Mouse (Mus musculus) ZHBTc4 (cell line): ENCODE data around the gene Fndc5.

Experiments used
- DNase-seq: peaks from one replicate; pipeline ENCODE4 v3.0.0-alpha.2; 2011; ENCODE audit warnings: low read depth, low spot score

Fndc5 gene

DNA sequence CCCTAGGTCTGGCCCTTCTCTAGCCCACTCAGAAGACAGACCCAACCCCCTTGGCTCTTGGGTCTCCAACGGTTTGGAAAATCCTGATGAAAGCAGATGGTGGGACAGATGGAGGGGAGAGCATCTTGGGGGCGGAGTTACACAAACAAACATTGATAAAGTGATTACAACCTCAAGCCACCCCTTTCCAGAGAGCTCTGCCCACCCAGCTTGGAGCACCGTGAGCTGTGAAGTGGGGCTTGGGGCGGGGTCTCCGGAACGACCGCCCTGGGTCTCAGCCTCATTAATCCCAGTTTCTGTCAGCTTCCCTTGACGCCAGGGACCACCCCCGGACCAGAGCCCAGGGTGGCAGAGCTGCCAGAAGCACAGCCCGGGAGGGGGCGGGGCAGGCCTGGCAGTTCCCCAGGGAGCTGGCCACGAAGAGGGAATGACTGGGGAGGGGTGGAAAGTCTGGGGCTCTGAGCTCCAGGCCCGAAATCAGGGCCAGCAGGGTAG is 12.1 kb upstream of the Fndc5 start:
- DNase-seq, result no peak

DNA sequence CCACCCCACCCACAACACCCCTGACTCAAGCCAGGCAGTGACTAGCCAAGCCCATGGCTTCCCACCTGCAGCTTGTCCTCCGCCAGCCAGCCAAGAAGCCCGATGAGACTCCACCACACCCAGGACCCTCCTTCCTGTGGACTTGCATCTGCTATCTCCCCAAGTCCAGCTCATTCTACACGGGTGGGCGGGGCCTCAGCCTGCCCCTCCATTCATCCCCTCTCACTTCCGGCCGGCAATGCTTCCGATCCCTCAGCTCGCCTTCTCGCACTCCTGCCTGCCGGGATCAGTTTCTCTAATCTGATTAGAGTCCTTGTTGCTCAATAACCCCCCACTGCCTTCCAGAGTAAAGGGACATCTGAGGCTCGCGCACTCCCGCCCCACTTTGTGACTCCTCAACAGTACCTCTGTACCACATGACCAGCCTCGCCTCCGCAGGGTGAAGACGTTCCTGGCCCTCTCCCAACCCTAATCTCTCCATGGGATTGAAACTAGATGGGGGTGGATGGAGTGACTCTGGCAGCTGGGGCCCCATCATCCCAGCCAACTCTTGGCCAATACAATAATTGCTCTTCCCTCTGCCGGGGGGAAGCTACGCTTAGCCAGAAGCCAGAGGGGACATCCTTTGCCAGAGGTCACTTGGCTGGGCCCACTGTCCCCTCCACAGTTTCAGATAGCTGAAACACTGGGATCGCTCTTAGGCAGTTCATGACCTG is 10.9 kb upstream of the Fndc5 start:
- DNase-seq, result peak; percentile 40

DNA sequence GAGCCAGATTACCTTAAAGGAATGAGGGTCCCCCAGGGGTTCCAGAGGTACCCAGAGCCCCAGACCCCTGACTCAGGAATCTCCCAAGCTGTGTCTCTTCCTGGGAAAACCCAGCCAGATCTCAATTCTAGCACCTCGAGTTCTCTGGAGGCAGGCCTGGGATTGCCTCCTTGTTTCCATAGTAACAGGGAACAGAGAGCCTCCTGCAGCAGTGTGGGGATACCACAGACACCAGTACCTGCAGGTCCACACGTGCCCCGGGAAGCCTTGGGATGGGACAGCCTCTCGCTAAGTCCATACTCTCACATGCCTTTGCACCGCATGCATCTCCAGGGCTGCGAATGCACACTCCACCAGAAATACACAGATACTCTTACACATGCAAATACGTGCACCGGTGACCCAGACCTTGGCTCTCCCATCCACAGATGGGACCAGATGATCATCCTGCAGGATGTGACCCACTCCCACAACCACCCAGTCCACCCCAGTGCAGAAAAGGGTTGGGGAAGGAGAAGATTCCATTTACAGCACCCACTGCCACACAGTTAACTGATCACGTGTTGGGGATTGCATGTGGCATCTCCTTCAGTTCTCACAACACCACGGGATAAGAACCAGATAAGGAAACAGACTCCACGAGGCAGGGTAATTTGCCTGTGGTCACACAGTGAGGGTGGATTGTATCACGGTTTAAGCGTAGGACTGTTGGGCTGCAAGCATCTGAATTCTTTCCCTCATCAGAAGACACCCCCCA is 8.0 kb upstream of the Fndc5 start:
- DNase-seq, result no peak

DNA sequence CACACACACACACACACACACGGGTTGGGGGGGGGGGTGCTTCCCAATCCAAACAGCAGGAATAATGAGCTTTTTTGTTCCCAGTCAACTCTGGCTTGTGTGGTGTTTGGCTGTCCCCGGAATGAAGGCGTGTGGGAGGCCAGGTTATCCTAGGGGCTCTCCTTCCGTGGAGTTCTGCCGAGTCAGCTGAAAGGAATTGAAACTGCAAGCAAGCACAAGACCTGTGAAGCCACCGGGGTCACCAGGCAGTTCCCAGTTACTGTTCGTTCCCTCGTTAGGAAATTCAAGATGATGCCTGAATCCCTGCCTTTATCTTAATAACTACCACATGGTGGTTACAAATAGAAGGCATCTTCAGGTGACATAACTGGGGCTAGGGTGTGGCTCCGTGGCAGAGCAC is 7.4 kb upstream of the Fndc5 start:
- no peak for DNase-seq

DNA sequence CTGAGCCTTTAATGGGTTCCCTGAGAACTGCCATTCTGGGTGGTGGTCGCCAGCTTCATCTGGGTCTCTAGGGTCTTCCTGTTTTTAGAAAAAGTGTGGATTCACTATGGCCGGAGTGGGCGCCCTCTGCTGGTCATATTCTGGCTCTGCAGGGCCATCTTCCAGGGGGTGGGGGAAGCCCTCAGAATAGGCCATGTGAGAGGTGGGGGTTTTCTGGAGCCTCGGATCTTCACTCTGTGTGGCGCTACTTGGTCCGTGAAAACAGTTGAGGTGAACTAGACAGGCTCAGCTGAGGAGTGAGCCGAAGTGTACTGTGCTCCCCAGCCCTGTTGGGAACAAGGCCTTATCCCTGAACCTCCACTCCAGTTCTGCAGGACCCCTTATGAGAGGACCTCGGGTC is 6.7 kb upstream of the Fndc5 start:
- peak; percentile 81 for DNase-seq

DNA sequence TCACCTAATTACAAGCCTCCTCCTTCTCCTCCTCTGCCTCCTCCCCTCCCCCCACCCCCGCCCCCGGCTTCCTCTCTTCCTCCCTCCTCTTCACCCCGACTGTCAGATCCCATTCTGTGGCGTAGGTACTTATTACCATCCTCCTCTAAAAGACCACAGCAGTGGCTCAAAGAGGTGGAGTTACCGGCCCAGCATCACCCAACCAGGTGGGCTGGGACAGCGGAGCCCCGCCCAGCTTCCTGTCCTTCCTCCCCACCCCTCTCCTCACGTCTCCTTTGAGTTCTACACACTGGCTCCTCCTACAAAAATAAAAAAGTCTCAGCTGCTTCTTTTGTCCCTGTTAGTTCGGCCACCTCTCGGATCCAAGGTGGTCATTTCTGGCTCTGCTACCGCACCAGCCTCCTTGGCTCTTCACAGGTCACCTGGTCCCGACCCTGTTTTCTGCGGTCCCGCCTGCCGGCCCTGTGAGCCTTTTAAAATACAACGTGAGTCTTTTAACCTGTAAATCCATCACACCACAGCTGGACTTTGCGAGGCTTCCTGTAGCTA is 6.0 kb upstream of the Fndc5 start:
- peak; percentile 94 for DNase-seq

DNA sequence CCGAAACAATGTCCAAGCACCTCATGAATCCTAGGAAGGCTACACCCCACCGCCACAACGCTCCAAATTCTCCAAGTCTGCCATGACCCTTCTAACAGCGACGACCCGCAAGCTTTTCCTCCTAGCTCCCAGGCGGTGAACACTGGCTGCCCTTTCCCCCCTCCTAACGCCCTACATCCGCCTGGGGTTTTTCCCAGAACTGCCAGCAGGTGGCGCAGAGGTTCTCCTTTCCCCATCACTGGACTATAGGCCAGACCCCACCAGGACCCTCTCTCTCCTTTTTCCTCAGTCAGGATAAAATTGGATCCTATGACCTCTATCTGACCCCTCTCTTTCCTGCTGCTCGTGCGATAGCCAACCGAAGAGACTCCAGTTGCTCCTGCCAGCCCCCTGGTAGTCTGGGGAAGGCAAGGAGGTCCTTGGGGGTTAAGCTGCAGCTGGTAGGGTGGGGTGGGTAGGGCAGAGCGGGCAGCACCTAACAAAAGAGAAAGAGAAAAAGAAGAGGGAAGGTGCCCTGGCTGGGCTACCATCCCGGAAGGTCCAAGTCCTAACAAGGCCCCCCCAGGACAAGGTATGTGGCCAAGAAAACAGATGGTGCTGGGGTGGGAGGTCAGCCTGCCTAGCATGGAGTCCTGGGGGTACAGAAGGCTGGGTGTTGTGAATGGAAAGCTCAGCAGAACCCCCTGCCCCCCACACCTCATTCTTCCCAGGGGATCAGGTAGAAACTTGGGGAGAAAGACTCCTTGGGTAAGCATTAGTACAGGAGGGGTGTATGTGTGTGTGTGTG is 1.8 kb upstream of the Fndc5 start:
- peak; percentile 87 for DNase-seq

DNA sequence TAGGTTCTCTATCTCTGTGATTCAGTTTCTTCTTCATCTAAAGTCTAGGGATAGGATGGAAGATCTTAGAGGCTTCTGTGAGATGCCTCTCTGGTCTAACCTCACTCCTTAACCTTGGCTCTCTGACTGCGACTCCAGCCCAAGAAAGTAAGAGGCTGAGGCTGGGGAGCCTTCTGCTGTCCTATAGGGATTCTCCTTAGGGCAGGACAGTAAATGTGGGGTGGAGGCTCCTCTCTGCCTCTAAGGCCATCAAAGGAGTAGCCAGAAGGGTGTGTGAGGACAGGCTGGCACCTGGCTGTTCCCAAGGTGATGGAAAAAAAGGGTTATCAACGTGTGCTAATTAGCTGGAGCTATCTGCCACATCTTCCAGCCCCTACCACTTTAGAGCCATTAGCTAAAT is 1.2 kb upstream of the Fndc5 start:
- no peak for DNase-seq

DNA sequence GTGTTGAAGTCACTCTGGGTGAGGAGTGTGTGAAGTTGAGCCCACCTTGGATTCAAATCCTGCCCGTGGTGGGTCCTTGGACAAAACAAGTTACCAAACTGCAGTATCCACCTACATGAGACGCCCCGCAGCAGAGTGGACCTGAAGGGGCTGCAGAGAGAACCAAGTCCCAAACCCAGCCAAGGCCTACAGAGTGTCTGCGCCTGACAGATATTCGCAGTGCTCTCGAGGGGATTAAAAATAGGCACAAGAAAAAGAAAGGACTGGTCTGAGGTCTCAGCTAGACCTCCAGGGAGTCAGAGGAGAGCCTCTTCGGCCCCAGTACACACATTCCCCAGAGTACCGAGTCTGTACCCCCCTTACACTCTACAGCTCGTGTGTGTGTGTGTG is 615 bp upstream of the Fndc5 start:
- no peak for DNase-seq

DNA sequence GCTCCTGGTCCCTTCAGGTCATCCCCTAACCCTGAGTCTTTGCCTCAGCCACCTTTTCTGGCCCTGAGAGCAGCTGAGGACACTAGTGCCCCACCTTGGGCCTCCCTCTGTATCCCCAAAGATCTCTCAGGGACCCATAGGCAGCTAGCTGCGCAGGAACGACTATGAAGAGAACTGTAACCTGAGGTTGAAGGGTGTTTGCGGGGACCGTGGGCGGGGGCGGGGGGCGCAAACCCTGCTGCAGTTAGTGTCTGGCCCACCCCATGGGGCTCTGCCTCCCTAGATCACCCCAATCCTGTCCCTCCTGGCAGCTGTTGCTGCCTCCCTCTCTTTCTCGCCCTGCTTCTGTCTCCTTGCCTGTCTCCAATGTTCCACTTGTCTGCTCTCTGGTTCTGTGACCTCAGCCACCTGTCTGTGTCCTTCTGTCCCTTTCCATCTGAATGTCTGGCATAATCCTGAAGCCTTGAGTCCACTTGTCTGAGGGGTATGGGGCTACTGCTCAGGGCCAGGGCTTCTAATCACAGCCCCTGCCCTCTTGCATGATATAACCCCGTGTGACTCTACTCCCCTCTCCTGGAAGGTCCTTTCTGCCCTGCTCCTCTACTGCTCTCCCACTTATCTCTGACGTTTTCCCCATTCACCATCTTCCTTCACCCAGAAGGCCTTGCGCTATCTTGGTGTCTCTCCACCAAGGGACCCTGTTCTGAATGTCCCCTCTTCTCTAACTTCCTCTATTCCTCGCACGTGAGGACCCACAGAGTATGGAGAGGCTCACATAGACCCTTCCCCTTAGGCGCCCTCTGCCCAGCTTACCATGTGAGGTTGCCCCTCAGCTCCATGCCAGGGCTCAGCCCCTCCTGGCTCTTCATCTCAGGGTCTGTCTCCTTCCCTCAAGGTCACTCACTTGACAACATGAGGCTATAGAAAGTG is 858 bp downstream of the Fndc5 start:
- DNase-seq, result no peak

DNA sequence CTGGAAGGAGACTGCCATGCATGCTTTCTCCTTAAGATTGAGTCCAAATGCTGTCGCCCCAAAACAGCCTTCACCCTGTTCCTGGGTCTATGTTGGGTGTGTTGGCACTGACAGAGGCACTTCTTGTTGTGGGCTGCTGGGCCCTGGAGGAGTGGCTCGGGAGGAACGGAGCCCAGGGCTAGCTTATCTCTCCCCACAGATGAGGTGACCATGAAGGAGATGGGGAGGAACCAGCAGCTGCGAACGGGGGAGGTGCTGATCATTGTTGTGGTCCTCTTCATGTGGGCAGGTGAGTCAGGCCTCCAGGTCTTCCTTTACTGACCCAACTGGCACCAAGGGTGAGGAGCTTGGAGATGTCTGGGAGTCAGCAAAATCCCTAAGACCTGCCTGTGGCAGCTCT is 2.8 kb downstream of the Fndc5 start:
- DNase-seq, result no peak

DNA sequence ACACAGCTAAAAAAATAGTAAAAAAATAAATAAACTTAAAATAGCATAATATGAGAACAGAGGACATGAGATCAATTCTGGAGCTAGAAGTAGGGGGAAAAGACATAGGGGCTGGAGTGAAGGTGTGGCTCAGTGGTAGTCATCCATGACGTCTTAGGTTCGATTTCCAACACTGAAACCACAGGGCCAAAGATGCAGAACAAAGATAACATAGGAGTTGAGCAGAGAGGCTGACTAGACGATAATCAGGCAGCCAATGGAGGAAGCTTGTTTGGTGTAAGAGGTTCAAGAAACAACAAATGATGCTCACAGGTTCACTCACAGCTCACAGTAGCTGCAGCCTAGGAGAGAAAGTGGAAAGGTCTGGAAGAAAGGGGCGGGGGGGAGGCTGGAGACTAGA is 4.0 kb downstream of the Fndc5 start:
- DNase-seq, result no peak

DNA sequence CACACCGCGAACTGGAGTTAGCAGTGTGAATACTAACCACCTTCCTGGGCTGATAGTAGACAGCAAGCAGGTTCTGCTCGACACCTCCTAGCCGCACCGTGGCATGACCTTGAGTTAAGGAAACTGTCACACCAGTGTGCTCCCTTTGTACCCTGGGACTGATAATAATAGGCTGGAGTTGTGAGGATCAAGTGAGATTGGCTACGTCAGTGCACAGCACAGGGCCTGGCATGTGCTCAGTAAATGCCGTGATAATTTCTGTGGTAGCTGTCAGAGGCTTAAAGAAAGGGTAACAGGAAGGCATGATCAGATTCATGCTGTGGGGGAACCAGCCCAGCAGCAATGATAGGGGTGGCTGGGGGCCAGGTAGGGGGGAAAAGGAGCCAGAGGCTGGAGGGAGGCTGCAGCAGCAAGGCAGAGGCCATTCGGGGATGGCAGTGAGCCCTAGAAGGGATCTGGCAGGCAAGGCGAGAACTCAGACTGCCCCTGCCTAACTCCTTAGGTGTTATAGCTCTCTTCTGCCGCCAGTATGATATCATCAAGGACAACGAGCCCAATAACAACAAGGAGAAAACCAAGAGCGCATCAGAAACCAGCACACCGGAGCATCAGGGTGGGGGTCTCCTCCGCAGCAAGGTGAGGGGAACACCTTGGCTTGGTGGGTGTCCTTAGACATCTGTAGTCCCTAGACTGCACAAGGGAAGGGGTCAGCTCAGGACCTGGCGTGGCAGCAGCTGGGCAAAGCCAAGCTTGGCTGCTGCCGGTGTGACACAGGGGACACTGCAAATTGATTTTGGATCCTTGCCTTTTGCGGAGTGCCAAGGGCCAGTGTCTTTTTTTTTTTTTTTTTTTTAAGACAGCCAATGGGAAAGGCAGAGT is 5.0 kb downstream of the Fndc5 start:
- no peak for DNase-seq

DNA sequence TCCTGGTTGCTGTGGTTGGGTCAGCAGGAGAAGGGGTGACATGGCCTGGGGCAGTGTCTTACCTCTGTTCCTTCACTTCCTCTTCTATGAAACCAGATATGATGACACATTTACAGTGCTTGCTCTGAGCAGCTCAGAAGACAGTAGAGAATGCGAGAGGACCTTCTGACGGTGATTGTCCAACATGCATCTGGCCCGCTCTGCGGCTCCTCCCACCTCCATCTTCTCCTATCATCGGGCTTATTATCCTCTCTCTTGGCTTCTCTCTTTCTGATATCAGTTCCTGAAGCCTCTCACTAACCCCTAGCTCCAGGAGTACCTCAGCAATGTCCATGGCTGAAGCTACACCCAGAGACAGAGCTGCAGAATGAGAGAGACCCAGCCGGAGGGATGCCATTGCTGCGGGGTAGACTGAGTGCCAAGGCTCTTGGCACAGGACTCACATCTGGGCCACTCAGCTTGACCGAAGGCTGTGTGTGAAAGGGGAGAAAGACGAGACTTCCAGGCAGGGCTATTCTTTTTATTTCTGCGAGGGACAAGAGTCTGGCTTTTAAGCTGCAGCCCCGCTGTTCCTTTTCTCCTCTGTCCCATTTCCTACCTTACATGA is 5.7 kb downstream of the Fndc5 start:
- no peak for DNase-seq

DNA sequence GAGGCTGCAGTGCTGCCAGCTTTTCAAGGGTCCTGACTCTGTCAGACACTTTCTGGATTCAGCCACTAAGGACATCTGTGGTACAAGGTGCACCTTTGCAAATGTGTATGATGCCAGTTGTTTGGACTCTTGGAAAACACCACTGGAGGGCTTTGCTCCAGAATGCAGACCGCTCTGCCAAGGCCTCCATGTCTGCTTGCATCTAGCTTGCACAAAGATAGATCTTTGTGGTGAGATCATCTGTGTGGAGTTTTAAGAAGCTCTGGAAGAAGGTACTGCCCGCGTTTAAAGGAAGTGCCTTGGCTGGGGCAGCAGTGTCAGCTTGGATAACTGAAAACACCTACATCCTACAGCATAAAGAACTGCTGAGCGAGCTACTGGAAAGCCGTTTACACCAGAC is 6.7 kb downstream of the Fndc5 start:
- DNase-seq, result no peak

DNA sequence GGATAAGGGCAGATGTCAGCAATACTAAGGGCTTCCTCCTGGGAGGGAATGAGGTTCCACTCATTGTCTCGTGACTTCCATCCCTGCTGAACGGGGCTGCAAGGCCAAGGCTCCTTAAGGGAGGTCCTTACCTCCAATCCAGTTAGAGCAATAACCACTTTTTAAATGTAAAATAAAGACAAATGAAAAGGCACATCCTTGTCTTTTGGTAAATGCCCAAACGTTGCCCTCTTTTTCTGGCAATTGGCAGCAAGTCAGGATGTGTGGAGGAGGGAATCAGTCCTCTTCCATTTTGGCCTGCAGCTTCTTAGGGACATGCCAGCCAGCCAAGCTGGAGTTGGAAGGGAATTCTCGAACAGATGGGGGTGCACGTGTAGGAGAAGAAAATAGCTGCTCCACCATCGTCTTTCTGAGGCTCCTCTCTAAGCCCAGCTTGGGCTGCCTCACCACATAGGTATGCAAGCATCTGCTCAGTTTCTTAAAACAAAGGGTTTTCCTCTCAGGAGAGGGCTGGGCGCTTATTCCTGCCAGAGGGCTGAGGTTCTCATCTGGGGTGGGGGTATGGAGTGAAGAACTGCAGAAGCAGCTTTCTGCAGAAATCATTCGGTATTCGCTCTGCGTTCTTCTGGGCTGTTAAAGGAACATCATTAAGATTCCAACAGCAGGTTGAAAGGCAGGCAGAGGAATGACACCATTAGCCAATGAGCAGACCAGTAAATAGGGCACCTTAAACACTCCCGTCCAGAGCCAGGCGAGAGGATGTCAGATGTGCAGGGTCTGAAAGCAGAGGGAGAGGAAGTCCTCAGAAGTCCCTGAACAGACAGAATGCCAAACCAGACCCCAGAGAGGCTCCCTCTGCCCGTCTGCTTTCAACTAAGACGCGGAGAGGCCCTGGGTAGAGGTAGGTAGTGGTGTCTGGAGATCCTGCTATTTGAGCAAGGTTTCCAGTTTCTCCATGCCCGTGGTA is 7.9 kb downstream of the Fndc5 start:
- peak; percentile 38 for DNase-seq

DNA sequence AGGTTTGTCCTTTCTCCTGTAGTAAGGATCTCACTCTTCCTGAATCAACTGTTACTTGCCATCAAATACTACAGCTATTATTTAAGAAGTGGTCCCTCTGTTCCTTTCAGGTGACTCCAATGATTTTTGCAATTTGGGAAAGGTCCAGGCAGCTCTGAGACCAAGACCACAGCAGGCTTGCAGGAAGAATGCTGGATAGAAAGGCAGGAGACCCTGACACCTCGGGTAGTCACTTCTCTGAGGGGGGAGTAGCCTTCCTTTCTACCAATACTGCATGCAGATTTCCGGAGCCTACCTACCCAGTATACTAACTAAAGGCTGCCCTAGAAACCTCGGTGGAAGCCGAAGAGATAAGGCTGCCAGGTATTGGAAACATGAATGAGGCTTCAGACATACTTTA is 8.6 kb downstream of the Fndc5 start:
- DNase-seq, result no peak

DNA sequence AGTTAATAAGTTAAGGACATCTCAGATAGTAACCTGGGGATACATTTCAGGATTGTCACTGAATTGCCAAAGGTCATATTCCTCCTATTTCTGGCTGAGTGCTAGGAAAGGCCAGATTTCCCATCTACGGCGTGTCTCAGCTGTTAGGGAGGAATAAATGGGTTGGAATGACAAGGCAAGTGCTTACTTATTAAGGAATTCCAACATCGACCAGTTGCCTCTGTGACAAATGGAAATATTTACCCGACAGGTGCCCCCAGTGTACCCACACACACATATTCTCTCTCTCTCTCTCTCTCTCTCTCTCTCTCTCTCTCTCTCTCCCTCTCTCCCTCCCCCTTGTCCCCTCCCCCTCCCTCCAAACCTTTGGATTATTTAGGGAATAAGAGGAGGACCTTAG is 9.1 kb downstream of the Fndc5 start:
- DNase-seq, result no peak
